Mouse (Mus musculus) kidney, adult 8-10 months (tissue): Measurements from ENCODE around the gene Tmem175.
"Not testable (repeated sequence)": the region's sequence is repeated elsewhere in the genome, so short reads cannot be mapped to it uniquely, and the experiment has no call there.

Experiments
- DNase-seq, 2 experiments: peaks; one replicate each; pipeline ENCODE4 v3.0.0; 2022

Tmem175 gene

GRCm38 (mm10) chr5:108629634-108630483, at the start of gene Tmem175, which contains the start of gene Gak:
Tmem175 (plus strand) TSS chr5:108629770.
Gak (minus strand) TSS chr5:108629755.
- peak; percentile 91 to 92 for DNase-seq

DNA sequence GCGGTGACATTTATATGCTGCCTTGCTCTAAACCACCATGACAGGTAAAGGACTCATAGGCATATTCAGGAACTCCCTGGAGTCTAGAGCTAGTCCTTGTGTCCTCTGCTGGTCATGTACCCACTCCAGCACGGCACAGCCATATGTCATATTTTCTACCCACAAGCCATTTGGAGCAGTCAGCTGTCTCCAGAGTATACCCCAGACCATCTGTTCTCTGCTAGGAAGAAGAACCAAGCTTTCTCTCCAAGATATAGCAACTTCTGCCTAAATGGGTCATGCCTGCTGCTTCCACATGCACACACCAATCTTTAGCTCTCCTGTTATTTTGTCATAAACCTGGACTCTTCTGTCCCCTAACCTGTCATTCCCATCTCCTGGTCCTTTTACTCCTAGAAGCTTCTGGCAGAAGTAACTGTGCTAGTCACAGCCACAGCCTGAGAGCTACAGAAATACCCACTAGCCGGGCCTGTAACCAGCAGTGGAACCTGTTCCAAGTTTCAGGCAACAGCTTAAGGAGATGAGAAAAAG, 48.1 kb upstream of the Tmem175 start:
- no peak for DNase-seq

GRCm38 (mm10) chr5:108599923-108600322, 29.6 kb upstream of the Tmem175 start:
- DNase-seq, result no peak

DNA sequence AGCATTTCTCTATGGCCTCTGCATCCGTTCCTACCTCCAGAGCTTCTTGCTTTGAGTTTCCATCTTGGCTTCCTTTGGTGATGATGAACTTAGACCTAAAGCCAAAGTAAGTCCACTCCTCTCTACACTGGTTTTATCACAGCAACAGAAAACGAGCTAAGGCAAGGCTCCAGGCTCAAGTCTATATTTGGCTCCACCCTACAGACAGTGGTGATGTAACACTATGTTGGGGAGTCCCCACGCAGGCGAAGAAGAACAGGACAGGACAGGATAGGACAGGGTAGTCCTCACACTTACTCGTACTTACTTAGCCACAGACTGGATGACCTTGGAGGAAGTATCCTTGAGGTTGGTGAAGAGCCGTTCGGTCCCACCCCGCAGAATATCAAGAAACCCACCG, 27.0 kb upstream of the Tmem175 start:
- no peak for DNase-seq

DNA sequence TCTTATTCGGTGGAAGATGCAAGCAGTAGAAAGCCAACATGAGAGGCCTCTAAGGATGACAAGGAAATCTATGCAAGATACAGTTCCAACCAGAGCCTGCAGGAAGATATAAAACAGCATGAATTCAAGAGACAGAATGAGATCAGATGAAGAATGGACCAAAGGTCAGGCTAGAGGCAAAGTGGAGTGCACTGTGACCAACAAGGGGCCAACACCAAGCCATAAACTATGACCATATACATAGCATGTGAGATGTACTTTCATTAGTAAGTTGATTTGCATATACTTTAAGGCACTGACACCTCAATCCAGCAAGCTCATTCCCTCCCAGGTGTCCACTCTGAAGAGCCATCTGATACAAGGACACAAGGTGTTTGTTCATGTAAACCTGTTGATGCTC, 19.1 kb upstream of the Tmem175 start:
- DNase-seq, result no peak

GRCm38 (mm10) chr5:108621870-108622269, 7.7 kb upstream of the Tmem175 start:
- DNase-seq, result no peak

DNA sequence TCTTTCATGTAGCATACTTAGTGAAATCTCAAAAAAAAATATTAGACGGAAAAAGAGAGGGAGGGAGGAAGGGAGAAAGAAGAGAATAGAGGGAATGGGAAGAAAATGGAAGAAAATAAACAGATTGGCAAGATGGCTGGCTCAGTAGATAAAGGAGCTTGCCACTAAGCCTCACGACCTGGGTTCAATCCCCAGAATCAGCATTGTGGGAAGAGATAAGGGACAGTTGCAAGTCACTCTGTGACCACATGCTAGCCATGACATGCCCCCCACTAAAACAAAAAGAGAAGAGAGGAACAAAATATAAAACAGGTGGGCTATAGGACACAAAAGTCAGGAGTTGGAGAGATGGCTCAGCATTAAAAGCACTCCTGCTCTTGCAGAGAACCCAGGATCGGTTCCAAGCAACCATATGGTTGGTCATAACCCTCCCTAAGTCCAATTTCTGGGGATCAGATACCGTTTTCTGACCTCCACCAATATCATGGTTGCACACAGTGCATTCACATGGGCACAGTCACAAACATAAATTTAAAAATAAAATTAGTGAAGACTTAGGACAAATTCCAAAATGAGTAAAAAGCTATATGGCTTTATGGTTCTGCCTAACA, 3.4 kb upstream of the Tmem175 start:
- no peak for DNase-seq

- DNase-seq, result no peak
These were observed 508 bp upstream of the Tmem175 start for GRCm38 (mm10) chr5:108628891-108629633.

- no peak for DNase-seq
These were observed 4.1 kb downstream of the Tmem175 start for GRCm38 (mm10) chr5:108633676-108634075.

DNA sequence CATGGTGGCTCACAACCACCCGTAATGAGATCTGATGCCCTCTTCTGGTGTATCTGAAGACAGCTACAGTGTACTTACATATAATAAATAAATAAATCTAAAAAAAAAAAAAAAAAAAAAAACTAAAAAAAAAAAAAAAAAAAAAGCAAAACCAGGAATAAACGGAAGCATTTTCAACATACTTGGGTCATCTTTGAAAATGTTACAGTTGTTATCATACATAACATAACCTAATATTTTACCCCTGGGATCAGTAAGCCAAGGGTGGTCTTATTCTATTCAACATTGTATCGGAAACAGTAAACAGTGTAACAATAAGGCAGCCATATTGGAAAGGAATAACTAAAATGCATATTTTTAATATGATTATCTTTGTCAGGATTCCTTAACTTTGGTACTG, 4.5 kb downstream of the Tmem175 start:
- DNase-seq, result not testable (repeated sequence)

- no peak for DNase-seq
These were observed 6.6 kb downstream of the Tmem175 start for GRCm38 (mm10) chr5:108636172-108636571.

DNA sequence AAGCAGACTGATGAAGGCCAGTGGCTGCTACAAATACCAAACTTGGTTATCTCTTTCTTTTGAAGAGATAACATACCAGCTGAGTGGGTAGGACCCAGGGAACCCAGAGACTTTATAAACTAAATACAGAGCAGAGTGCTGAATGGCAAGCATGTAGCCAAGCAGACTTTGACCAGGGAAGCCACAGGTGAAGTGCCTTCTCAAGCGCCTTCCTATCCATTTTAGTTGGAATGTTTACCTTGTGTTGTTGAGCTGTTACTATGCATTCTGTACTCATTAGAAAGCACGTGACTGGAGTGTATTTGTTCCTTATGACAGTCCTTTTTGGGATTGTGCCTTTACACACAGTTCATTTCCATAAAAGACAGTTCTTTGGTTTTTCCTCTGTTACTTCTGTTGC, 14.1 kb downstream of the Tmem175 start:
- no peak for DNase-seq

DNA sequence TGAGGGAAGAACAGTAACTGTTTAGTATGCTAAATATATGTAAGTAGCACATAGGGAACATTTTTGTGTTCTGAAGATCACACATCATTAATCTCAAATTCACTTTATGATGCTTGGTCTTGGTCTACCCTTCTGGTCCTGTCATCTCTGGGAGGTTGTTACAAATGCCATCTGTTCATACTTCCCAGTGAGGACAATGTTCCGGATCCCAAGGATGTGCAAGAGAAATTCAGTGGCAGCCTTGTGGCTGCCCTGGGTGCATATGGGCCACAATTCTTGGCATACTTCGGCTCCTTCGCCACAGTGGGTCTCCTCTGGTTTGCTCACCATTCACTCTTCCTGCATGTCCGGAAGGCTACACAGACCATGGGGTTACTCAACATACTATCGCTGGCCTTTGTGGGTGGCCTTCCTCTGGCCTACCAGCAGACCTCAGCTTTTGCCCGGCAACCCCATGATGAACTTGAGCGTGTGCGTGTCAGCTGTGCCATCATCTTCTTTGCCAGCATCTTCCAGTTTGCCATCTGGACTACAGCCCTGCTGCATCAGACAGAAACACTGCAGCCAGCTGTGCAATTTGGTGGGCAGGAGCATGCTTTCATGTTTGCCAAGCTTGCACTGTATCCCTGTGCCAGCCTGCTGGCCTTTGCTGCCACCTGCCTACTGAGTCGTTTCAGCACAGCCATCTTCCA, 16.2 kb downstream of the Tmem175 start:
- DNase-seq, result no peak

GRCm38 (mm10) chr5:108646343-108646660, 16.7 kb downstream of the Tmem175 start:
- DNase-seq, result peak; percentile 30 to 33

GRCm38 (mm10) chr5:108647311-108647710, 17.7 kb downstream of the Tmem175 start:
- DNase-seq, result no peak

GRCm38 (mm10) chr5:108647820-108648465, 18.4 kb downstream of the Tmem175 start:
- DNase-seq, result no peak

DNA sequence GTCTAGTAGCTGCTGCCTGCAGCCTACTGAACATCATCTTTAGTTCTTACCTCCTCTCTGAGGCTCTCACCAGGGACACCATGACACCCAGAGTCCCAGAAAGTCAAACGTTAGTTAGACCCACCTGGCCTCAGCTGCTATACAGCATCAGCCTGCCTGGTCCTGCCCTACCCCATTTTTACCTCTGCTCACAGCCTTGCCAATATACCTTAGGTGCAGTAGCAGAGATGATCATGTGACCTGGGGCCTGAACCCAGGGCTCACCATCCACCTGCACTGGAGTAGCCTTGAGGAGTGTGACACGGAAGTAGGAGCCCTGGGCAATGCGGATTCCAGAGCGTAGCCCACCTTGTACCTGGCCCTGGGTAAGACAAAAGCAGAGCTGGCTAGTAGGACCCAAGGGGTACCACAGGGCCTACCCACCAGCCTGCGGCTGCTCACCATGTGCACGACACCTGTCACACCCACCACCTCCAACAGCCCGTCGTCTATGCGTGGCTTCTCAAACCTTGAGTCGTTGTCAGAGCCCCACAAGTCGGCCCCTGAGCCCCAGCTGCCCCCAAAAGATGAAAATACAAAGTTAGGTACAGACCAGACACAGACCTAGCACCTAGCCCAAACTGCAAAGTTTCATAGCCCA, 19.5 kb downstream of the Tmem175 start:
- no peak for DNase-seq

GRCm38 (mm10) chr5:108650341-108650740, 20.8 kb downstream of the Tmem175 start:
- no peak for DNase-seq

GRCm38 (mm10) chr5:108651136-108651720, 21.7 kb downstream of the Tmem175 start:
- DNase-seq, result no peak

DNA sequence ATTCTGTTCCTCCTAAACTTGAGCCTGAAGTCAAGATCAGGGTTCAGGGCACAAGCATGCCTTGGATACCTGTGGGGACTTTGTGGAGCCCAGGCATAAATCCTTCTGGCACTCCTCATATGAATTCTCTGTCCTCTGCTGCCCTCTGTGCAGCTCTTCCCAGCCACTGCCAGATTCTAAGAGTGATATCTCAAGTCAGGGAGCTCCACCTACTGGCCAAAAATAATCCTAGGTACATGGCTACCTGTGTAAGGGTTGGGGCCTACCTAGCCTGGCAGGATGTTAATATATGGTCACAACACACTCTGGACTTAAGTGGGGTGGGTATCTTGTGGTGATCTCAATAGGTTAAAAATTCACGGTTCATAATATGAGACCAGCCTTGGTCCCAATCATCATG, 22.3 kb downstream of the Tmem175 start:
- DNase-seq, result peak; percentile 77 to 81

GRCm38 (mm10) chr5:108653341-108653740, 23.8 kb downstream of the Tmem175 start:
- no peak for DNase-seq
